Mouse (Mus musculus): ENCODE measurements around the gene Cux2.

DNA sequence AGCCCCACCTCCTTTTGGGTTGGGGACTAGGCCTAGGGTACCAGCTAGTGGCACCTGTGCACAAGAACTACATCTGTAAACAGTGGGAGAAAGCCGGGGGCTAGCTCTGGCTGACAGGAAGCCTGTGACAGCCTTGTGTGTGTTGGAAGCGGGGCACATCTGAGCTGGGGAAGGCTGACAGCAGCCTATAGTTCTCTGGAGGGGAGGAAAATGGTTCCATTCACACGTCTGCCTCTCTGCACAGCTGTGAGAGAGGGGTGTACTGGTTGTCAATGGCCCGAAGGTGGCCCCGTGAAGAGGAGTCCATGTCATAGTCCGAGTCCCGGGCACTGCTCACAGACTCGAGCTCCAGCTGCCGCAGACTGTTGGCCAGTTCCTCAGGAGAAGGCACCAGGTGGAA lies 232.4 kb downstream of the Cux2 start:
- no peak for TF ChIP-seq POLR2A (IDR thresholded peaks at IDR 0.05; ENCODE audit: borderline replicate concordance, low read depth, low read length)
- no peak for TF ChIP-seq CTCF (IDR thresholded peaks at IDR 0.05; ENCODE audit: low read depth, low read length)

All from bone marrow macrophage, adult 2 months (primary cell).